Mouse (Mus musculus): ENCODE data around the gene Rreb1. TPM values are rescaled to one million over a fixed set of nuclear protein-coding genes. Genes with fewer than 3 reads are reported as not detected.

Gene Rreb1
- polyA plus RNA-seq, 1 experiment from 2014 or later: 9.0 TPM

- H3K36me3 ChIP-seq (ENCODE audit: insufficient read depth, low read length): no peaks in the 10 kb centered on the region
- TF ChIP-seq CTCF (IDR thresholded peaks at IDR 0.05; ENCODE audit: low read depth): no peak
- H3K9me3 ChIP-seq (replicated peaks; ENCODE audit: low read length): no peaks in the 10 kb centered on the region
- WGBS: 17% methylated on average over 13 of the region's 13 CpGs
- H3K4me3 ChIP-seq (replicated peaks; ENCODE audit: low read depth, low read length): peak overlapping the region; percentile 93
- H3K9ac ChIP-seq (ENCODE audit: low read depth, low read length): peak overlapping the region; percentile 87
- peak overlapping the region; percentile 93 for H3K4me2 ChIP-seq (ENCODE audit: low read length)
- H3K4me1 ChIP-seq (replicated peaks; ENCODE audit: insufficient read depth, low read length): peaks cover 32% of the 10 kb centered on the region
- DNase-seq (ENCODE audit: low spot score) (no peak), ATAC-seq (replicated peaks; ENCODE audit: low FRiP score, low read depth) (no peak)
- H3K27ac ChIP-seq: peak overlapping the region; percentile 94; the same call in 1 of the 2 replicates
- no peaks in the 10 kb centered on the region for H3K27me3 ChIP-seq (ENCODE audit: insufficient read depth, low read length)
Observed at GRCm38 (mm10) chr13:37827996-37828579, 49.9 kb downstream of the Rreb1 start.

GRCm38 (mm10) chr13:37828928-37829327, 50.7 kb downstream of the Rreb1 start:
- Histone ChIP-seq H3K4me3 (replicated peaks; ENCODE audit: low read depth, low read length) (no peak overlapping the region), H3K27me3 (ENCODE audit: insufficient read depth, low read length) (no peaks in the 10 kb centered on the region), H3K36me3 (ENCODE audit: insufficient read depth, low read length) (no peaks in the 10 kb centered on the region), H3K4me2 (ENCODE audit: low read length) (no peak overlapping the region), H3K9ac (ENCODE audit: low read depth, low read length) (no peak overlapping the region), H3K27ac (no peak overlapping the region), H3K9me3 (replicated peaks; ENCODE audit: low read length) (no peaks in the 10 kb centered on the region), H3K4me1 (replicated peaks; ENCODE audit: insufficient read depth, low read length) (peaks cover 36% of the 10 kb centered on the region)
- no peak for TF ChIP-seq CTCF (IDR thresholded peaks at IDR 0.05; ENCODE audit: low read depth)
- WGBS: 49% methylated on average over 6 of the region's 6 CpGs
- DNase-seq (ENCODE audit: low spot score): no peak
- ATAC-seq (replicated peaks; ENCODE audit: low FRiP score, low read depth): no peak

- H3K4me1 ChIP-seq (replicated peaks; ENCODE audit: insufficient read depth, low read length): peaks cover 36% of the 10 kb centered on the region
- no peak overlapping the region for H3K4me2 ChIP-seq (ENCODE audit: low read length)
- 48% methylated on average over 2 of the region's 2 CpGs for WGBS
- DNase-seq (ENCODE audit: low spot score) (no peak), ATAC-seq (replicated peaks; ENCODE audit: low FRiP score, low read depth) (no peak)
- H3K27me3 ChIP-seq (ENCODE audit: insufficient read depth, low read length): no peaks in the 10 kb centered on the region
- H3K9me3 ChIP-seq (replicated peaks; ENCODE audit: low read length): no peaks in the 10 kb centered on the region
- no peak overlapping the region for H3K4me3 ChIP-seq (replicated peaks; ENCODE audit: low read depth, low read length)
- TF ChIP-seq CTCF (IDR thresholded peaks at IDR 0.05; ENCODE audit: low read depth): no peak
- H3K36me3 ChIP-seq (ENCODE audit: insufficient read depth, low read length): no peaks in the 10 kb centered on the region
- no peak overlapping the region for H3K9ac ChIP-seq (ENCODE audit: low read depth, low read length)
- peak overlapping the region; percentile 11; the same call in 1 of the 2 replicates for H3K27ac ChIP-seq
Observed at GRCm38 (mm10) chr13:37830256-37830655, 52.1 kb downstream of the Rreb1 start.

DNA sequence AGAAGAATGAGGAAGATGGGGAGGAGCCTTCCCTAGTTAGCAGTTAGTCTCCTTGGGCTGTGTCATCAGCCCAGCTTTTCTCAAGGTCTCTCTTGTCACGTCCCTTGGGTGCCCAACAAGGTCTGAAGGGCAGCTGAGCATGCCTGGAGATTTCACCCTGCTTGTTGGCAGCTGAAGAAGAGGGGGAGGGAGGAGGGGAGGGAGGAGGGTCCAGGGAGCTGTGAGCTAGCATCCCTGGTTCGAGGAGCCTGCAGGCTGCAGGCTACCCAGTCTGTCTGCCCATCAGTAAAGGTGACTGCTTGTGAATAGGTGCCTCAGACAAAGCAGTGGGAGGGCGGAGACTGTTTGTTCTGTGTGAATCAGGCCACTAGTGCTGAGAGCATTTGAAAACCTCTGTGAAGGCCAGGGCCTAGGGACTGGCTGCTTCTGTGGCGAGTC, 52.7 kb downstream of the Rreb1 start:
- Histone ChIP-seq H3K36me3 (ENCODE audit: insufficient read depth, low read length) (no peaks in the 10 kb centered on the region), H3K4me2 (ENCODE audit: low read length) (0 out of 2 replicates have a peak overlapping the region, but pooled peaks have one; percentile 7), H3K9me3 (replicated peaks; ENCODE audit: low read length) (no peaks in the 10 kb centered on the region), H3K27me3 (ENCODE audit: insufficient read depth, low read length) (no peaks in the 10 kb centered on the region), H3K9ac (ENCODE audit: low read depth, low read length) (no peak overlapping the region), H3K27ac (peak overlapping the region; percentile 11; the same call in 1 of the 2 replicates), H3K4me1 (replicated peaks; ENCODE audit: insufficient read depth, low read length) (peaks cover 36% of the 10 kb centered on the region), H3K4me3 (replicated peaks; ENCODE audit: low read depth, low read length) (no peak overlapping the region)
- TF ChIP-seq CTCF (IDR thresholded peaks at IDR 0.05; ENCODE audit: low read depth): no peak
- DNase-seq (ENCODE audit: low spot score) (no peak), ATAC-seq (replicated peaks; ENCODE audit: low FRiP score, low read depth) (no peak)
- 26% methylated on average over 4 of the region's 4 CpGs for WGBS

GRCm38 (mm10) chr13:37832481-37832880, 54.3 kb downstream of the Rreb1 start:
- ATAC-seq (replicated peaks; ENCODE audit: low FRiP score, low read depth) (no peak), DNase-seq (ENCODE audit: low spot score) (no peak)
- Histone ChIP-seq H3K27me3 (ENCODE audit: insufficient read depth, low read length) (no peaks in the 10 kb centered on the region), H3K4me3 (replicated peaks; ENCODE audit: low read depth, low read length) (no peak overlapping the region), H3K9ac (ENCODE audit: low read depth, low read length) (no peak overlapping the region), H3K27ac (no peak overlapping the region; the same call in 1 of the 2 replicates), H3K4me2 (ENCODE audit: low read length) (no peak overlapping the region), H3K9me3 (replicated peaks; ENCODE audit: low read length) (no peaks in the 10 kb centered on the region), H3K36me3 (ENCODE audit: insufficient read depth, low read length) (no peaks in the 10 kb centered on the region), H3K4me1 (replicated peaks; ENCODE audit: insufficient read depth, low read length) (peaks cover 36% of the 10 kb centered on the region)
- 51% methylated on average over 5 of the region's 5 CpGs for WGBS
- TF ChIP-seq CTCF (IDR thresholded peaks at IDR 0.05; ENCODE audit: low read depth): no peak

DNA sequence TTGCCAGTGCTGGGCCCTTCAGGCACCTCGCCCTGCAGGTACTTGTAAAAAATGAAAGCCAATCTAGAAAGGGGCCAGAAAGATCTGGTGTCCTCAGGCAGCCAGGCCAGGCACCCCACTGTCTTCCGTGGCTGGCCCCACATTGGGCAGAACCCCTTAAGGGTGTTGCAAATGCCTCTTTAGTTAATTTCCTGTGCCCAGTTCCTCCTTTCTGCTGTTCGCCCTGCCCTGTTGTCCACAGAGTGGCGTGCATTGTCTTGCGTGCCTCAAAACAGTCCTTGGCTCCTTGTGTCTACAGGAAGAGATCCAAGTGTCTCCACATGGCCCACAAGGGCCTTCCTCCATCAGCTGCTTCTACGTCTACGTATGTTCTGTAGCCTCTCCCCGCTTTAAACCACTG, 55.3 kb downstream of the Rreb1 start:
- WGBS: 81% methylated on average over 8 of the region's 8 CpGs
- Histone ChIP-seq H3K4me1 (replicated peaks; ENCODE audit: insufficient read depth, low read length) (peaks cover 33% of the 10 kb centered on the region), H3K4me3 (replicated peaks; ENCODE audit: low read depth, low read length) (no peak overlapping the region), H3K27ac (no peak overlapping the region; the same call in 1 of the 2 replicates), H3K36me3 (ENCODE audit: insufficient read depth, low read length) (no peaks in the 10 kb centered on the region), H3K9ac (ENCODE audit: low read depth, low read length) (no peak overlapping the region), H3K9me3 (replicated peaks; ENCODE audit: low read length) (no peaks in the 10 kb centered on the region), H3K27me3 (ENCODE audit: insufficient read depth, low read length) (no peaks in the 10 kb centered on the region), H3K4me2 (ENCODE audit: low read length) (no peak overlapping the region)
- ATAC-seq (replicated peaks; ENCODE audit: low FRiP score, low read depth): no peak
- no peak for TF ChIP-seq CTCF (IDR thresholded peaks at IDR 0.05; ENCODE audit: low read depth)
- DNase-seq (ENCODE audit: low spot score): no peak
